Mouse (Mus musculus) heart, postnatal 0 days (tissue): ENCODE data around the gene Rabep2. TPM values are rescaled to one million over a fixed set of nuclear protein-coding genes. Genes with fewer than 3 reads are reported as not detected.

Source experiments
- ATAC-seq: fragments of 200-750 bp; cut with Nextera tagmentation; 2 replicates; pipeline ENCODE4 v1.8.0; 2017; ENCODE audit warnings: low read depth, moderate number of reproducible peaks, moderate library complexity; ENCODE audit not compliant: insufficient read depth
- DNase-seq: peaks from one replicate; pipeline ENCODE4 v3.0.0-alpha.2; 2016; ENCODE audit warnings: low spot score
- H3K27ac ChIP-seq: fragments of 300-500 bp; sonication (generic); 2 replicates; pipeline ENCODE4 v1.5.1; 2014; ENCODE audit warnings: low read depth, mild to moderate bottlenecking
- H3K27me3 ChIP-seq: fragments of 300-500 bp; sonication (generic); 2 replicates; pipeline ENCODE4 v1.6.1; 2014; ENCODE audit warnings: low read length, mixed read lengths; ENCODE audit not compliant: control insufficient read depth, insufficient read depth
- H3K36me3 ChIP-seq: fragments of 300-500 bp; sonication (generic); replicated peaks from 2 replicates; pipeline ENCODE4 v1.6.1; 2014; ENCODE audit warnings: low read length, mixed read lengths; ENCODE audit not compliant: control insufficient read depth, insufficient read depth
- H3K4me1 ChIP-seq: fragments of 300-500 bp; sonication (generic); 2 replicates; pipeline ENCODE4 v1.6.1; 2014; ENCODE audit warnings: antibody characterized with exemption; ENCODE audit not compliant: control insufficient read depth, insufficient read depth
- H3K4me2 ChIP-seq: fragments of 300-500 bp; sonication (generic); 2 replicates; pipeline ENCODE4 v1.6.1; 2014; ENCODE audit warnings: low read depth, mild to moderate bottlenecking, low read length, moderate library complexity
- H3K4me3 ChIP-seq: fragments of 300-500 bp; sonication (generic); 2 replicates; pipeline ENCODE4 v1.5.1; 2014; ENCODE audit warnings: low read depth, low read length
- H3K9ac ChIP-seq: fragments of 300-500 bp; sonication (generic); replicated peaks from 2 replicates; pipeline ENCODE4 v1.6.1; 2014; ENCODE audit warnings: low read depth, low read length, mixed read lengths
- H3K9me3 ChIP-seq: fragments of 300-500 bp; sonication (generic); replicated peaks from 2 replicates; pipeline ENCODE4 v1.6.1; 2016; ENCODE audit warnings: low read length; ENCODE audit not compliant: control insufficient read depth
- CTCF ChIP-seq: IDR thresholded peaks from 2 replicates; pipeline ENCODE4 v1.5.1; 2016; ENCODE audit warnings: antibody characterized with exemption, control low read depth, low read depth
- EP300 ChIP-seq: IDR thresholded peaks from 2 replicates; pipeline ENCODE4 v1.6.1; 2016; ENCODE audit warnings: antibody characterized with exemption, low read depth
- WGBS: fragments of 180-500 bp; shearing (Covaris S2); extraction: QIAGEN DNeasy Blood & Tissue Kit; methylation state at CpG from one replicate; pipeline ENCODE4 v1.1.7; 2014; 5-methylcytosine and 5-hydroxymethylcytosine counted together
- polyA plus RNA-seq: library from polyadenylated mRNA; unstranded; fragments of >200 nt; fragmentation: Nextera tagmentation; extraction: Ambion mirVana; gene quantifications from 2 replicates; pipeline ENCODE4 v1.2.1, GENCODE M21; 2015
- total RNA-seq: library from RNA; depleted of rRNA; stranded (reverse); fragments of >200 nt; gene quantifications from 2 replicates; pipeline ENCODE4 v1.2.3, GENCODE M21; 2014; ENCODE audit warnings: low replicate concordance

Gene Rabep2
- total and polyA plus RNA-seq, 2 experiments from 2014 or later, result 15.0 to 24.8 TPM

DNA sequence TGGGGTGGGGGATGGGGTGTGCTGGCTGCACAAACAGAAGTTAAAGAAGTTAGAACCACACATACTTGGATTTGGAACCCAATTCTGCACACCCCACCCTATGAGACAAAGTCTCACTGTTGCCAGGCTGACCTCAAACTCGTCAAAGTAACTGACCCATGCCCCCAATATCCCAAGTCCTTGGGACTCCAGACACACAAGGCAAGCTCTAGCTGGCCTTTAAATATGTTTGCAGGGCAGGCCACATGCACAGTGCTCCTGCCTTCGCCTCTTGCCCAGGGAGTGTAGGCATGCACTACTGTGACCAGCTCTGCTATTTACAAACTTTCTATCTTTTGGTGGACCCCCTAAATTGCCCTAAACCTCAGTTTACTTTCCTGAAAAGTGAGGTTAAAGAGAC, 26.7 kb downstream of the Rabep2 start:
- peaks cover 8% of the 10 kb centered on the region for H3K4me1 ChIP-seq
- no peak overlapping the region for H3K4me2 ChIP-seq
- no peak for ATAC-seq
- H3K27ac ChIP-seq, result no peak overlapping the region
- DNase-seq, result no peak
- H3K9ac ChIP-seq, result no peak overlapping the region
- H3K36me3 ChIP-seq, result no peaks in the 10 kb centered on the region
- no peaks in the 10 kb centered on the region for H3K9me3 ChIP-seq
- 81% methylated on average over 2 of the region's 2 CpGs for WGBS
- no peaks in the 10 kb centered on the region for H3K27me3 ChIP-seq
- H3K4me3 ChIP-seq, result no peak overlapping the region
- TF ChIP-seq EP300 (no peak), CTCF (no peak)

DNA sequence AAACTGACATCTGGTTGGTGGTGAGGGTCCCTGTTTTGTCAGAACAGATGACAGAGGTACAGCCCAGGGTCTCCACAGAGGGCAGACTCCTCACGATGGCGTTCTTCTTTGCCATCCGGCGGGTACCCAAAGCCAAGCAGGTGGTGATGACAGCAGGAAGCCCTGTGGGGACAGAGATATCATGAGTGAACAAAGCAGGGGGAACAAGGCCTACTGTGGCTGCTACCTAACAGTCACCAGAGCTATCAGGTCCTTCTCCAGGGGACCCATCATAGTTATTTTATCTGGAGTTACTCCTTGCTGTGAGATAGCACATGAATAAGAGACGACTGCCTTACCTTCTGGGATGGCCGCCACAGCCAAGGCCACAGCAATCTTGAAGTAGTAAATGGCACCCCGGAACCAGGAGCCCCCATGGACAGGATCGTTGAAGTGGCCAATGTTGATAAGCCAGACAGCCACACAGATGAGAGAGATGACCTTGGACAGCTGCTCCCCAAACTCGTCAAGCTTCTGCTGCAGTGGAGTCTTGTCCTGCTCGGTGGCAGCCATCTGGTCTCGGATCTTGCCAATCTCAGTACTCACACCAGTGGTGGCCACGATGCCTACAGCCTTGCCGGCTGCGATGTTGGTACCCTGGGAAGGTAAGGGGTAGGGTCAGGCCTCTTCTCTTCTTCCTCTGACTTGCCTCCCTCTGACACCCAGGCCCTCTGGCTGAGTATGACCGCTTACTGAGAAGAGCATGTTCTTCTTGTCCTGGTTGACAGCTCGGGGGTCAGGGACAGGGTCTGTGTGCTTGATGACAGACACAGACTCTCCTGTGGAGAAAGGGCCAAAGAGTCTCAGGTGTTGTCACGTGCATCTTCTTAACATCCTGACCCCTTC, 28.1 kb downstream of the Rabep2 start:
- no peak overlapping the region for H3K9ac ChIP-seq
- TF ChIP-seq EP300 (no peak), CTCF (no peak)
- no peaks in the 10 kb centered on the region for H3K36me3 ChIP-seq
- no peak overlapping the region for H3K4me2 ChIP-seq
- WGBS, result 71% methylated on average over 17 of the region's 17 CpGs
- H3K4me3 ChIP-seq, result no peak overlapping the region
- ATAC-seq (no peak), DNase-seq (no peak)
- no peak overlapping the region for H3K27ac ChIP-seq
- H3K9me3 ChIP-seq, result no peaks in the 10 kb centered on the region
- no peaks in the 10 kb centered on the region for H3K27me3 ChIP-seq
- peaks cover 8% of the 10 kb centered on the region for H3K4me1 ChIP-seq

GRCm38 (mm10) chr7:126458225-126458624, 29.7 kb downstream of the Rabep2 start:
- H3K27me3 ChIP-seq, result no peaks in the 10 kb centered on the region
- WGBS, result 69% methylated on average over 5 of the region's 5 CpGs
- DNase-seq, result no peak
- no peak overlapping the region for H3K4me2 ChIP-seq
- no peak overlapping the region for H3K4me3 ChIP-seq
- no peaks in the 10 kb centered on the region for H3K36me3 ChIP-seq
- TF ChIP-seq CTCF (no peak), EP300 (no peak)
- H3K9me3 ChIP-seq, result no peaks in the 10 kb centered on the region
- no peak for ATAC-seq
- no peak overlapping the region for H3K27ac ChIP-seq
- no peak overlapping the region for H3K9ac ChIP-seq
- H3K4me1 ChIP-seq, result peaks cover 8% of the 10 kb centered on the region

DNA sequence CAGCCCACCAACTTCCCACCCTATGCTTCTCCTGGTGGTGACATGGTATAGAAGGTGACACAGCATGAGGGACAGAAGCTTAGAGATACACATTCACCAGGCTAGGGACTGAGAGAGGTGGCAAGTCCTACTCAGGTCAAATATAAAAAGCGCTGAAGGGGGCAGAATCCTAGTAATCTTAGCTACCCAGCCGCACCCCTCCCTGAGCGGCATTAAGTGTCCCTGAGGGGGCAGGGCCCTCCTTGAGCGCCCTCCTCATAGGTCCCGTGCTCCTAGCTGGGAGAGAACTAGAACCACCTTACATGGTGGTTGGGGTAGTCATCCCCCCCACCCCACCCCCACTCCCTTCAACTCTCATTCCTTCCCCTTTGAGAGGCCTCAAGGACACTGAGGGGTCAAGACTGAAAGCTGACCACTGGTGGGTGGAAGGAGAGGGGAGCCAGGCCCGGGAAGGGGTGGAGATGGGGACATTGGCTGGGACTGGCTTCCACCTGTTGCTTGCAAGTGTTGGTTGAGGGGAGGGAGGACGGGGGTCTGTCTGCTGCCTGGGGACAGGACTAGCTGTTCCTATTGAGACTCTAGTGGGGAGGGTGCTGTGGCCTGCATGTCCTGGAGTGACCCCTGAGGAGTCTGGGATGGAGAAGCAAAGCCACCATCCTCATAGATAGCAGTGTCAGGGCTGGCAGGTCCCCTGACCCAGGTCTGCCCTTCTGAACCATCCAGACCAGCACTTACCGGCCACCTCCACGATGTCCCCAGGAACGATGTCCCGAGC, 30.5 kb downstream of the Rabep2 start:
- Histone ChIP-seq H3K4me3 (no peak overlapping the region), H3K9me3 (no peaks in the 10 kb centered on the region), H3K9ac (no peak overlapping the region), H3K36me3 (no peaks in the 10 kb centered on the region), H3K27me3 (no peaks in the 10 kb centered on the region), H3K4me2 (no peak overlapping the region), H3K27ac (no peak overlapping the region), H3K4me1 (peaks cover 8% of the 10 kb centered on the region)
- DNase-seq (no peak), ATAC-seq (0 out of 2 replicates have a peak, but pooled peaks have one; percentile 17)
- TF ChIP-seq CTCF (no peak), EP300 (no peak)
- WGBS, result 74% methylated on average over 10 of the region's 11 CpGs

DNA sequence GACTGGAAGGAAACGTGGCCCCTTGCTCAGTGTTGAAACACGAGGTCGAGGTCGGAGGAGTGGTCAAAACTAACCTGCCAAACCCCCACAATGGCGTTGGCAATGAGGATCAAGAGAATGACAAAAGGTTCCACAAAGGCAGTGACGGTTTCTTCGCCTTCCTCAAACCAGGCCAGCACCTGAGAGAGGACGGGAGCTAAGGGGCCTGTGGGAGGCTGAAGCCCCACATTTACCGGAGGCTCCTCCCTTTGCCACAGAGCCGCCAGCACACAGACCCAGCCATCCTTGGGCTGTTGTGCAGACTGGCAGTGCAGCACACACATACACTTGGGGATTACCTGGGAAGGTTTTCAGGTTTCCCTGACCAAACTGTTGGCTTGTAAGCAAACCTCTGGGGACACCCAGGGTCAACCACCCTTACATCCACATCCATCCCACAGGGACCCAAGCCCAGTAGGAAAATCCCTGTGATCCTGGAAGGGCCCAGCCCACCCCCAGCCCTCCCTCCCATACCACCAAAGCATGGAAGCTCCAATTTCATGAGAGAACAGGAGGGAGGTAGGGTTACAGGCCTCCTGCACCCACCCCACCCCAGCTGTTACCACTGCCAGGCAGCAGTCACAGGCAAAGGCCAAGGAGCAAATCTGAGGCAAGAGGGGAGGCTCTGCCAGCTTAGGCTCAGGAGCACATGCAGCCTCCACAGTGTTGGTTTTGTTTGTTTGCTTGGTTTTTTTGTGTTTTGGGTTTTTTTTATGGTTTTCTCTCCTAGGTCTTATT, 32.3 kb downstream of the Rabep2 start:
- DNase-seq, result no peak
- 61% methylated on average over 10 of the region's 10 CpGs for WGBS
- no peak for ATAC-seq
- Histone ChIP-seq H3K36me3 (no peaks in the 10 kb centered on the region), H3K27me3 (no peaks in the 10 kb centered on the region), H3K4me3 (no peak overlapping the region), H3K27ac (no peak overlapping the region), H3K9me3 (no peaks in the 10 kb centered on the region), H3K4me2 (no peak overlapping the region), H3K4me1 (peaks cover 25% of the 10 kb centered on the region), H3K9ac (no peak overlapping the region)
- TF ChIP-seq CTCF, result no peak
- no peak for TF ChIP-seq EP300
